Mouse (Mus musculus) embryonic facial prominence, embryonic 11.5 days (tissue): ENCODE measurements around the gene Stx1a. TPM values are rescaled to one million over a fixed set of nuclear protein-coding genes. Genes with fewer than 3 reads are reported as not detected.

Source experiments
- ATAC-seq: fragments of 200-750 bp; cut with Nextera tagmentation; replicated peaks from 2 replicates; pipeline ENCODE4 v1.8.0; 2017; ENCODE audit warnings: low read depth; ENCODE audit not compliant: insufficient number of reproducible peaks, low FRiP score, low TSS enrichment
- DNase-seq: peaks from one replicate; pipeline ENCODE4 v3.0.0-alpha.2; 2015; ENCODE audit warnings: low spot score
- H3K27ac ChIP-seq: fragments of 300-500 bp; sonication (generic); replicated peaks from 2 replicates; pipeline ENCODE4 v1.5.1; 2014; ENCODE audit warnings: mild to moderate bottlenecking, low read depth, low read length, control low read depth
- H3K27me3 ChIP-seq: fragments of 300-500 bp; sonication (generic); 2 replicates; pipeline ENCODE4 v1.6.1; 2014; ENCODE audit warnings: mild to moderate bottlenecking, low read length, moderate library complexity, mixed read lengths; ENCODE audit not compliant: control insufficient read depth, insufficient read depth
- H3K36me3 ChIP-seq: fragments of 300-500 bp; sonication (generic); replicated peaks from 2 replicates; pipeline ENCODE4 v1.6.1; 2014; ENCODE audit warnings: low read depth, mild to moderate bottlenecking, low read length, moderate library complexity, mixed read lengths; ENCODE audit not compliant: control insufficient read depth, insufficient read depth
- H3K4me1 ChIP-seq: fragments of 300-500 bp; sonication (generic); 2 replicates; pipeline ENCODE4 v1.6.1; 2014; ENCODE audit warnings: low read length, mixed read lengths; ENCODE audit not compliant: control insufficient read depth, insufficient read depth
- H3K4me2 ChIP-seq: fragments of 300-500 bp; sonication (generic); 2 replicates; pipeline ENCODE4 v1.6.1; 2014; ENCODE audit warnings: low read depth, mild to moderate bottlenecking, control low read depth, low read length, moderate library complexity
- H3K4me3 ChIP-seq: fragments of 300-500 bp; sonication (generic); 2 replicates; pipeline ENCODE4 v1.5.1; 2014; ENCODE audit warnings: low read depth, low read length, control low read depth
- H3K9ac ChIP-seq: fragments of 300-500 bp; sonication (generic); replicated peaks from 2 replicates; pipeline ENCODE4 v1.6.1; 2014; ENCODE audit warnings: mild to moderate bottlenecking, control low read depth, low read length
- H3K9me3 ChIP-seq: fragments of 300-500 bp; sonication (generic); replicated peaks from 2 replicates; pipeline ENCODE4 v1.6.1; 2016; ENCODE audit warnings: mild to moderate bottlenecking, low read length, inconsistent platforms, mixed read lengths; ENCODE audit not compliant: control insufficient read depth
- WGBS: fragments of 180-500 bp; shearing (Covaris S2); extraction: QIAGEN DNeasy Blood & Tissue Kit; methylation state at CpG from one replicate; pipeline ENCODE4 v1.1.7; 2014; 5-methylcytosine and 5-hydroxymethylcytosine counted together
- polyA plus RNA-seq: library from polyadenylated mRNA; unstranded; fragments of >200 nt; fragmentation: Nextera tagmentation; extraction: Ambion mirVana; gene quantifications from 2 replicates; pipeline ENCODE4 v1.2.1, GENCODE M21; 2014

Gene Stx1a
- polyA plus RNA-seq, result 12.1 and 14.2 TPM in 2 replicates

DNA sequence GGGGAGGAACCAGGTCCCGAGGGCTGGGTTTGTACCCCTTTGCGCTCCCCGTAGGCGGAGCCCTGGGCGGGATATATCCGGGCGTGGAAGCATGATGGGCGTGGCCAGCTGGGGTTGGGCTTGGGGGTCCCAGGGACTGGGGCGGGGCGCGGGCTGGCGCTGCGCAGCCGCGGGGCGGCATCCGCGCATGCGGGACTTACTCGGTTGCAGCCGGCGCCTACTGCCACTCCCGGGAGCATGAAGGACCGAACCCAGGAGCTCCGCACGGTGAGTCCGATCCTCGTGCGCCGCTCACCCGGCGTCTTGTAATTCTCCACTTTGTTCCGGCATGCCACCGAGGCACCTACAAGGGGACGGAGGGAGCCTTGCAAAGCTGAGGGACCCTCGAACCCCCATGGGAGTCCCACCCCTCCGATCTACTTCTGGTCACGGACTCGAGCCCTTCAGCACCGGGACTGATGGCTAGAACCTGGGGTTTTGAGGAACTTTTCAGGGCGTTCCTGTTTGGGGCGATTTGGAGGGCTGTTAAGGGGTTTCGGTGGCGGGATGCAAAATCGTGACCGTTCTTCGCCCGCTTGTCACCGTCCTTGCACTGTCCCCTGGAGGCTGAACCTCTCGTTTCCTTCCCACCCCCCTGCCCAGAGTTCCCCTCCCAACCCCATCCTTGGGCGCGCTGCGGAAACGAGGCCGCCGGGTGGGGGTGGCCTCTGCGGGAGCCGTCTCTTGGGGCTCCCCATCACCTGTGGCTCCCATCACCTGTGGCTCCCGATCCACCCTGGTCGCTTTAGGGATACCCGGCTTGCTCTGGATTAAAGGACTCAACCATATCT is at the start of gene Stx1a:
Stx1a (plus strand) TSS at position 139 of the 830 bp plus-strand sequence.
- Histone ChIP-seq H3K4me2 (peak within 1 kb of the TSS; percentile 97), H3K9me3 (no peaks in the 10 kb centered on the region), H3K27me3 (no peaks in the 10 kb centered on the region), H3K4me3 (peak within 1 kb of the TSS; percentile 77), H3K27ac (0 out of 2 replicates have a peak within 1 kb of the TSS, but pooled peaks have one; percentile 0), H3K4me1 (peaks cover 3% of the 10 kb centered on the region), H3K9ac (peak within 1 kb of the TSS; percentile 73), H3K36me3 (no peaks in the 10 kb centered on the region)
- peak; percentile 95 for DNase-seq
- under 1% methylated on average over 60 of the region's 61 CpGs for WGBS
- ATAC-seq, result peak; percentile 88

DNA sequence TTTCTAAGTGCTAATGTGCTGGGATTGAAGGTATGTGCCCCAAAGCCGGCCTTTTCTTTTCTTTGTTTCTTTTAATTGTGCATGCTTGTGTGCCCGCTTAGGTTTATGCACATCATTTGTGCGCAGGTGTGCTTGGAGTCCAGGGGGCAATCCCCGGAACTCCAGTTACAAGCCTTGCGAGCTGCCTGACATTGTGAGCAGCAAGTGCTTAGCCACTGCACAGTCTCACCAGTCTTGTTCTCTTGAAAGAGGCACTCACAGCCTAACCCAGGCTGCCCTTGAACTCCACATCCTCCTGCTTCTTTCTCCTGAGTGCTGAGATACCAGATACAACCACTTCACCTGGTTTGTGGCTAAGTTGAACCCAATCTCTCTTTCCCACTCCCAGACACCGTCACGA is 49.8 kb upstream of the Stx1a start:
- Histone ChIP-seq H3K4me2 (no peak overlapping the region), H3K4me1 (no peaks in the 10 kb centered on the region), H3K9ac (no peak overlapping the region), H3K9me3 (no peaks in the 10 kb centered on the region), H3K27ac (no peak overlapping the region), H3K27me3 (no peaks in the 10 kb centered on the region), H3K36me3 (no peaks in the 10 kb centered on the region), H3K4me3 (no peak overlapping the region)
- DNase-seq (no peak), ATAC-seq (no peak)
- 83% methylated on average over 7 of the region's 7 CpGs for WGBS

GRCm38 (mm10) chr5:134974294-134974693 is 49.0 kb upstream of the Stx1a start:
- Histone ChIP-seq H3K9me3 (no peaks in the 10 kb centered on the region), H3K9ac (no peak overlapping the region), H3K27me3 (no peaks in the 10 kb centered on the region), H3K4me2 (no peak overlapping the region), H3K4me3 (no peak overlapping the region), H3K27ac (no peak overlapping the region), H3K4me1 (no peaks in the 10 kb centered on the region), H3K36me3 (no peaks in the 10 kb centered on the region)
- 61% methylated on average over 7 of the region's 7 CpGs for WGBS
- no peak for ATAC-seq
- DNase-seq, result no peak

DNA sequence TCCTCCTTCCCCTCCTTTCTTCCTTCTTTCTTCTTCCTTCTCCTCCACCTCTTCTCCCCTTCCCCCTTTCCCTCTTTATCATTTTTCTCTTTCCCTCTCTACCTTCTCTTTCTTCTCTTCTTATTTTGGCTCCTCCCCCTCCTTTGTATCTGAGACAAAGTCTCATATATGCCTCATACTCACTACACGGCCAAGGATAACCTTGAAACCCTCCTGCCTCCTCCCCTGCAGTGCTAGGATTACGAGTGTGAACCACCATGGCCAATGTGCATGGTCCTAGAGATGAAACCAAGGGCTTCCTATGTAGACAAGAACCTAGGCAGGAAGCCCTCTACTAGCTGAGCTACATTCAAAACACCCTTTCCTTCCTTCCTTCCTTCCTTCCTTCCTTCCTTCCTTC is 48.4 kb upstream of the Stx1a start:
- Histone ChIP-seq H3K36me3 (no peaks in the 10 kb centered on the region), H3K4me1 (no peaks in the 10 kb centered on the region), H3K27ac (no peak overlapping the region), H3K9ac (no peak overlapping the region), H3K4me3 (no peak overlapping the region), H3K4me2 (no peak overlapping the region), H3K27me3 (no peaks in the 10 kb centered on the region), H3K9me3 (no peaks in the 10 kb centered on the region)
- DNase-seq (no peak), ATAC-seq (no peak)
- 67% methylated on average over 2 of the region's 2 CpGs for WGBS

GRCm38 (mm10) chr5:134976164-134976563 is 47.1 kb upstream of the Stx1a start:
- ATAC-seq, result no peak
- H3K9ac ChIP-seq, result no peak overlapping the region

GRCm38 (mm10) chr5:134976577-134977250 is 46.6 kb upstream of the Stx1a start:
- DNase-seq (no peak), ATAC-seq (no peak)
- H3K36me3 ChIP-seq, result no peaks in the 10 kb centered on the region
- no peaks in the 10 kb centered on the region for H3K27me3 ChIP-seq
- H3K9ac ChIP-seq, result no peak overlapping the region
- H3K9me3 ChIP-seq, result no peaks in the 10 kb centered on the region
- no peak overlapping the region for H3K27ac ChIP-seq
- H3K4me3 ChIP-seq, result no peak overlapping the region
- WGBS, result 90% methylated on average over 14 of the region's 14 CpGs
- H3K4me1 ChIP-seq, result no peaks in the 10 kb centered on the region
- H3K4me2 ChIP-seq, result no peak overlapping the region

More at GRCm38 (mm10) chr5:134976164-134976563, 47.1 kb upstream of the Stx1a start:
- 85% methylated on average over 2 of the region's 2 CpGs for WGBS
- H3K4me3 ChIP-seq, result no peak overlapping the region
- H3K9me3 ChIP-seq, result no peaks in the 10 kb centered on the region
- H3K36me3 ChIP-seq, result no peaks in the 10 kb centered on the region
- H3K4me2 ChIP-seq, result no peak overlapping the region
- no peak overlapping the region for H3K27ac ChIP-seq
- no peaks in the 10 kb centered on the region for H3K27me3 ChIP-seq
- H3K4me1 ChIP-seq, result no peaks in the 10 kb centered on the region
- no peak for DNase-seq

DNA sequence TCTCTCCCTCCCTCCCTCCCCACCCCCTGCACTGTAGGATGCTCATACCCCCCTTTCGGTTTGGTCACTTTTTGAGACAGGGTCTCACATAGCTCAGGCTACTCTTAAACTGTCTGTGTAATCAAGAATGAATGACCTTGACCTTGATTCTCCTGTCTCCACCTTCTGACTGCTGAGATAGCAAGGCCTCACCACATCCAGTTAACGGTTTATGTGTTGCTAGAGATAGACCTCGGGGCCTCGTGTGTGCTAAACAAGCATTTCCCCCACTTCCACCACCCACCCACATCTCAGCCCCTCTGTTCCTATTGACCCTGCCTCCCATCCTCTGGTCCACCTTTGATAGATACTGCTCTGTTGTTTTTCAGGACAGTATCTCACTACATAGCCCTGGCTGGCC is 45.4 kb upstream of the Stx1a start:
- Histone ChIP-seq H3K9ac (no peak overlapping the region), H3K4me2 (no peak overlapping the region), H3K36me3 (no peaks in the 10 kb centered on the region), H3K9me3 (no peaks in the 10 kb centered on the region), H3K4me3 (no peak overlapping the region), H3K27ac (no peak overlapping the region), H3K4me1 (no peaks in the 10 kb centered on the region), H3K27me3 (no peaks in the 10 kb centered on the region)
- no peak for DNase-seq
- no peak for ATAC-seq
- 89% methylated on average over 4 of the region's 4 CpGs for WGBS

- H3K4me1 ChIP-seq, result no peaks in the 10 kb centered on the region; the same call in 1 of the 2 replicates
- H3K9ac ChIP-seq, result no peak overlapping the region
- H3K36me3 ChIP-seq, result no peaks in the 10 kb centered on the region
- no peak overlapping the region for H3K27ac ChIP-seq
- H3K27me3 ChIP-seq, result peaks cover 16% of the 10 kb centered on the region
- H3K4me2 ChIP-seq, result no peak overlapping the region
- ATAC-seq (no peak), DNase-seq (no peak)
- H3K9me3 ChIP-seq, result no peaks in the 10 kb centered on the region
- H3K4me3 ChIP-seq, result no peak overlapping the region
- WGBS, result 49% methylated on average over 10 of the region's 10 CpGs
These were observed 42.1 kb upstream of the Stx1a start for GRCm38 (mm10) chr5:134981149-134981548.
